Mouse (Mus musculus) cerebellum, adult 2 months (tissue): Measurements from ENCODE around the gene Gm10073.

Experiments
- CTCF ChIP-seq: fragments of 200-500 bp; IDR thresholded peaks from 2 replicates; pipeline ENCODE4 v1.5.1; 2011; ENCODE audit warnings: low read depth, mild to moderate bottlenecking, control low read depth, low read length, moderate library complexity, borderline replicate concordance; ENCODE audit not compliant: insufficient read depth
- POLR2A ChIP-seq: fragments of 200-500 bp; IDR thresholded peaks from 2 replicates; pipeline ENCODE4 v1.6.1; 2011; ENCODE audit warnings: low read length, control low read depth, borderline replicate concordance; ENCODE audit not compliant: insufficient read depth

DNA sequence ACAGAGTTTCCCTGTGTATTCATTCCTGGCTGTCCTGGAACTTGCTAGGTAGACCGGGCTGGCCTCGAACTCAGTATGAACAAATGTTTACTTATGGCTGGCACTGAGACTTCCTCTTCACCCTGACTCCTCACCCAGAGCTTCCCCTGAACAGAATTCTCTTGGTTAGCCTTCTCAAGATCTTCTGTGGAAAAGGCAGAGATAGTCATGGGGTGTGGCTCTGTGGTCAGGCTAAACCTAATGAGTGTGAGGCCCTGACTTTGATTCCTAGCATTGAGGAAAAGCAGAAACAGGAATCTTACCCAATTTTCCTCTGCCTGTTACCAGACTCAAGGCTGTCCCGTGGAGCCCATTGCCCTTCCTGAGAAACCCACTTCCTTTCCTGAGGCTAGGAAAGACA, 38.8 kb upstream of the Gm10073 start:
- TF ChIP-seq CTCF: no peak
- no peak for TF ChIP-seq POLR2A
